Mouse (Mus musculus) bone marrow, adult 2 months (tissue): Measurements from ENCODE around the gene Zbtb5.

Source experiments
- CTCF ChIP-seq: fragments of 200-500 bp; IDR thresholded peaks from 2 replicates; pipeline ENCODE4 v1.5.1; 2011; ENCODE audit warnings: low read length, control low read depth; ENCODE audit not compliant: control insufficient read depth, insufficient read depth
- POLR2A ChIP-seq: fragments of 200-500 bp; IDR thresholded peaks from 2 replicates; pipeline ENCODE4 v1.6.1; 2011; ENCODE audit warnings: low read depth, mild to moderate bottlenecking, control low read depth, low read length, borderline replicate concordance; ENCODE audit not compliant: control insufficient read depth

DNA sequence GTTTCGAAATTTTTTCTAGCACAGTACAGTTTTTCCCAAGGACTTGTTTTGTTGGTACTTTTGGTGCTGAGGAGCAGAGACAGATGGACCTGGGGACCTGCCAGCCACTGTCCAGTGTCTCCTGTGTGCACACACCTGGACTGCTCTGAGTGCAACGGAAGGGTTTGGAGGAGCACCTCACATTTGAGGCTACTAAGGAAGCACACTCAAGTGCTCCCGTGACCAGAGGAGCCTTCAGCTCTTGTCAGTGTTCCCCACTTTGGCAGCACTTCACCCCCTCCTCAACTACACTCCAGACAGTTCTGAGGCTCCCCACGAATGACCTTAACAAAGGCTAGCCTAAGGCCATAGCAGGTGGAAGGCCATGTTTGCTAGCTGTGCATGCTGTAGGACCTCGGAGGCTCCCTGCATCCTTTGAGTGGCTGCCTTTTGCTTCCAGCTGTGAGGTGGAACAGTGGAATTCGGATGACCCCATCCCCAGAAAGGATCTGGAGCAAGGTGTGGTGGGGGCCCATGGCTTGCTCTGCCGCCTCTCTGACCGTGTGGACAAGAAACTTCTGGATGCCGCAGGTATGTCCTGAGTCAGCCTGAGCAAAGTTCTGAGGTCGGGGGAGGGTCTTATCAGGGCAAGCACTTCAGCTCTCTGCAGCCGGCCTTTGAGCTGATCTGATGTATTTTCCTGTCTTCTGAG lies 29.6 kb downstream of the Zbtb5 start:
- TF ChIP-seq CTCF (no peak), POLR2A (no peak)
